Mouse (Mus musculus): ENCODE data around the gene Pvalb.

GRCm38 (mm10) chr15:78243061-78243460 lies 36.9 kb upstream of the Pvalb start:
- TF ChIP-seq GATA1 (IDR thresholded peaks at IDR 0.05; ENCODE audit: borderline replicate concordance, low read length): no peak
- no peak for TF ChIP-seq FLI1 (IDR thresholded peaks at IDR 0.05; ENCODE audit: low read length)
